Mouse (Mus musculus): Measurements from ENCODE around the gene Erc1. TPM values are rescaled to one million over a fixed set of nuclear protein-coding genes. Genes with fewer than 3 reads are reported as not detected.

Gene Erc1
- polyA plus RNA-seq, 1 experiment from 2014 or later, result 20.0 TPM

- no peaks in the 10 kb centered on the region for H3K9me3 ChIP-seq (ENCODE audit: control insufficient read depth, low read length)
- 83% methylated on average over 1 of the region's 1 CpGs for WGBS
- H3K9ac ChIP-seq (ENCODE audit: low read length), result no peak overlapping the region
These were observed 79.2 kb downstream of the Erc1 start for GRCm38 (mm10) chr6:119768778-119769177.

GRCm38 (mm10) chr6:119764355-119764754 lies 83.6 kb downstream of the Erc1 start:
- Histone ChIP-seq H3K36me3 (ENCODE audit: control insufficient read depth, insufficient read depth, low read length) (peaks cover 13% of the 10 kb centered on the region), H3K4me1 (ENCODE audit: control insufficient read depth in 2 of 2, insufficient read depth in 2 of 2, low read length in 2 of 2) (no peaks in the 10 kb centered on the region), H3K9ac (ENCODE audit: low read length) (no peak overlapping the region), H3K27ac (replicated peaks in 1 of 2; ENCODE audit: control insufficient read depth in 1 of 2, insufficient read depth in 1 of 2, low read depth in 2 of 2, low read length in 2 of 2) (no peak overlapping the region), H3K4me2 (ENCODE audit: low read length) (no peak overlapping the region), H3K27me3 (ENCODE audit: control insufficient read depth, insufficient read depth, low read length) (no peaks in the 10 kb centered on the region), H3K4me3 (ENCODE audit: control insufficient read depth in 1 of 2, insufficient read depth in 1 of 2, low read depth in 1 of 2, low read length in 2 of 2) (no peak overlapping the region), H3K9me3 (ENCODE audit: control insufficient read depth, low read length) (no peaks in the 10 kb centered on the region)
- no peak for ATAC-seq (ENCODE audit: insufficient number of reproducible peaks, insufficient read depth, low FRiP score, low read depth)
- 93% methylated on average over 3 of the region's 3 CpGs for WGBS

More at GRCm38 (mm10) chr6:119768778-119769177, 79.2 kb downstream of the Erc1 start:
- Histone ChIP-seq H3K4me1 (ENCODE audit: control insufficient read depth in 2 of 2, insufficient read depth in 2 of 2, low read length in 2 of 2) (no peaks in the 10 kb centered on the region), H3K27ac (replicated peaks in 1 of 2; ENCODE audit: control insufficient read depth in 1 of 2, insufficient read depth in 1 of 2, low read depth in 2 of 2, low read length in 2 of 2) (no peak overlapping the region), H3K4me3 (ENCODE audit: control insufficient read depth in 1 of 2, insufficient read depth in 1 of 2, low read depth in 1 of 2, low read length in 2 of 2) (no peak overlapping the region), H3K27me3 (ENCODE audit: control insufficient read depth, insufficient read depth, low read length) (no peaks in the 10 kb centered on the region), H3K4me2 (ENCODE audit: low read length) (no peak overlapping the region), H3K36me3 (ENCODE audit: control insufficient read depth, insufficient read depth, low read length) (0 out of 2 replicates have a peak, but pooled peaks cover 7% of the 10 kb centered on the region)
- no peak for ATAC-seq (ENCODE audit: insufficient number of reproducible peaks, insufficient read depth, low FRiP score, low read depth)

GRCm38 (mm10) chr6:119759866-119760265 lies 88.1 kb downstream of the Erc1 start:
- no peak for ATAC-seq (ENCODE audit: insufficient number of reproducible peaks, insufficient read depth, low FRiP score, low read depth)
- WGBS, result 91% methylated on average over 3 of the region's 3 CpGs
- Histone ChIP-seq H3K9me3 (ENCODE audit: control insufficient read depth, low read length) (no peaks in the 10 kb centered on the region), H3K36me3 (ENCODE audit: control insufficient read depth, insufficient read depth, low read length) (peaks cover 13% of the 10 kb centered on the region), H3K4me2 (ENCODE audit: low read length) (no peak overlapping the region), H3K4me3 (ENCODE audit: control insufficient read depth in 1 of 2, insufficient read depth in 1 of 2, low read depth in 1 of 2, low read length in 2 of 2) (no peak overlapping the region), H3K27me3 (ENCODE audit: control insufficient read depth, insufficient read depth, low read length) (no peaks in the 10 kb centered on the region), H3K9ac (ENCODE audit: low read length) (no peak overlapping the region), H3K4me1 (ENCODE audit: control insufficient read depth in 2 of 2, insufficient read depth in 2 of 2, low read length in 2 of 2) (no peaks in the 10 kb centered on the region), H3K27ac (replicated peaks in 1 of 2; ENCODE audit: control insufficient read depth in 1 of 2, insufficient read depth in 1 of 2, low read depth in 2 of 2, low read length in 2 of 2) (no peak overlapping the region)

- Histone ChIP-seq H3K36me3 (ENCODE audit: control insufficient read depth, insufficient read depth, low read length) (peaks cover 13% of the 10 kb centered on the region), H3K9ac (ENCODE audit: low read length) (no peak overlapping the region), H3K4me3 (ENCODE audit: control insufficient read depth in 1 of 2, insufficient read depth in 1 of 2, low read depth in 1 of 2, low read length in 2 of 2) (no peak overlapping the region), H3K4me1 (ENCODE audit: control insufficient read depth in 2 of 2, insufficient read depth in 2 of 2, low read length in 2 of 2) (no peaks in the 10 kb centered on the region), H3K9me3 (ENCODE audit: control insufficient read depth, low read length) (no peaks in the 10 kb centered on the region), H3K27ac (replicated peaks in 1 of 2; ENCODE audit: control insufficient read depth in 1 of 2, insufficient read depth in 1 of 2, low read depth in 2 of 2, low read length in 2 of 2) (no peak overlapping the region), H3K4me2 (ENCODE audit: low read length) (no peak overlapping the region), H3K27me3 (ENCODE audit: control insufficient read depth, insufficient read depth, low read length) (no peaks in the 10 kb centered on the region)
- no peak for ATAC-seq (ENCODE audit: insufficient number of reproducible peaks, insufficient read depth, low FRiP score, low read depth)
- 84% methylated on average over 2 of the region's 2 CpGs for WGBS
These were observed 89.5 kb downstream of the Erc1 start for GRCm38 (mm10) chr6:119758490-119758889.

- Histone ChIP-seq H3K9ac (ENCODE audit: low read length) (no peak overlapping the region), H3K27me3 (ENCODE audit: control insufficient read depth, insufficient read depth, low read length) (no peaks in the 10 kb centered on the region), H3K4me1 (ENCODE audit: control insufficient read depth in 2 of 2, insufficient read depth in 2 of 2, low read length in 2 of 2) (no peaks in the 10 kb centered on the region), H3K36me3 (ENCODE audit: control insufficient read depth, insufficient read depth, low read length) (peaks cover 14% of the 10 kb centered on the region), H3K27ac (replicated peaks in 1 of 2; ENCODE audit: control insufficient read depth in 1 of 2, insufficient read depth in 1 of 2, low read depth in 2 of 2, low read length in 2 of 2) (no peak overlapping the region), H3K4me2 (ENCODE audit: low read length) (no peak overlapping the region), H3K4me3 (ENCODE audit: control insufficient read depth in 1 of 2, insufficient read depth in 1 of 2, low read depth in 1 of 2, low read length in 2 of 2) (no peak overlapping the region), H3K9me3 (ENCODE audit: control insufficient read depth, low read length) (no peaks in the 10 kb centered on the region)
- WGBS, result 33% methylated on average over 5 of the region's 5 CpGs
- ATAC-seq (ENCODE audit: insufficient number of reproducible peaks, insufficient read depth, low FRiP score, low read depth), result no peak
These were observed 90.2 kb downstream of the Erc1 start for GRCm38 (mm10) chr6:119757796-119758195.

GRCm38 (mm10) chr6:119755866-119756265 lies 92.1 kb downstream of the Erc1 start:
- Histone ChIP-seq H3K4me3 (ENCODE audit: control insufficient read depth in 1 of 2, insufficient read depth in 1 of 2, low read depth in 1 of 2, low read length in 2 of 2) (no peak overlapping the region), H3K9ac (ENCODE audit: low read length) (no peak overlapping the region), H3K4me2 (ENCODE audit: low read length) (no peak overlapping the region), H3K27me3 (ENCODE audit: control insufficient read depth, insufficient read depth, low read length) (no peaks in the 10 kb centered on the region), H3K9me3 (ENCODE audit: control insufficient read depth, low read length) (no peaks in the 10 kb centered on the region), H3K27ac (replicated peaks in 1 of 2; ENCODE audit: control insufficient read depth in 1 of 2, insufficient read depth in 1 of 2, low read depth in 2 of 2, low read length in 2 of 2) (no peak overlapping the region), H3K36me3 (ENCODE audit: control insufficient read depth, insufficient read depth, low read length) (peaks cover 28% of the 10 kb centered on the region), H3K4me1 (ENCODE audit: control insufficient read depth in 2 of 2, insufficient read depth in 2 of 2, low read length in 2 of 2) (no peaks in the 10 kb centered on the region)
- no peak for ATAC-seq (ENCODE audit: insufficient number of reproducible peaks, insufficient read depth, low FRiP score, low read depth)
- WGBS, result 63% methylated on average over 3 of the region's 3 CpGs

GRCm38 (mm10) chr6:119749093-119749635 lies 98.8 kb downstream of the Erc1 start:
- no peak overlapping the region for H3K4me2 ChIP-seq (ENCODE audit: low read length)
- WGBS, result 90% methylated on average over 7 of the region's 7 CpGs
- H3K36me3 ChIP-seq (ENCODE audit: control insufficient read depth, insufficient read depth, low read length), result peaks cover 46% of the 10 kb centered on the region
- ATAC-seq (ENCODE audit: insufficient number of reproducible peaks, insufficient read depth, low FRiP score, low read depth), result no peak
- H3K27ac ChIP-seq (replicated peaks in 1 of 2; ENCODE audit: control insufficient read depth in 1 of 2, insufficient read depth in 1 of 2, low read depth in 2 of 2, low read length in 2 of 2), result no peak overlapping the region
- H3K4me3 ChIP-seq (ENCODE audit: control insufficient read depth in 1 of 2, insufficient read depth in 1 of 2, low read depth in 1 of 2, low read length in 2 of 2), result no peak overlapping the region
- no peak overlapping the region for H3K9ac ChIP-seq (ENCODE audit: low read length)
- H3K9me3 ChIP-seq (ENCODE audit: control insufficient read depth, low read length), result no peaks in the 10 kb centered on the region
- H3K27me3 ChIP-seq (ENCODE audit: control insufficient read depth, insufficient read depth, low read length), result no peaks in the 10 kb centered on the region
- no peaks in the 10 kb centered on the region for H3K4me1 ChIP-seq (ENCODE audit: control insufficient read depth in 2 of 2, insufficient read depth in 2 of 2, low read length in 2 of 2)

- Histone ChIP-seq H3K9me3 (ENCODE audit: control insufficient read depth, low read length) (no peaks in the 10 kb centered on the region), H3K4me1 (ENCODE audit: control insufficient read depth in 2 of 2, insufficient read depth in 2 of 2, low read length in 2 of 2) (peaks cover 0 to 5% of the 10 kb centered on the region in 2 experiments; a peak in 1 of 4 replicates), H3K4me2 (ENCODE audit: low read length) (no peak overlapping the region), H3K36me3 (ENCODE audit: control insufficient read depth, insufficient read depth, low read length) (peaks cover 20% of the 10 kb centered on the region), H3K27me3 (ENCODE audit: control insufficient read depth, insufficient read depth, low read length) (no peaks in the 10 kb centered on the region), H3K4me3 (ENCODE audit: control insufficient read depth in 1 of 2, insufficient read depth in 1 of 2, low read depth in 1 of 2, low read length in 2 of 2) (no peak overlapping the region), H3K9ac (ENCODE audit: low read length) (no peak overlapping the region), H3K27ac (replicated peaks in 1 of 2; ENCODE audit: control insufficient read depth in 1 of 2, insufficient read depth in 1 of 2, low read depth in 2 of 2, low read length in 2 of 2) (no peak overlapping the region)
- WGBS, result 74% methylated on average over 2 of the region's 2 CpGs
- no peak for ATAC-seq (ENCODE audit: insufficient number of reproducible peaks, insufficient read depth, low FRiP score, low read depth)
These were observed 106.1 kb downstream of the Erc1 start for GRCm38 (mm10) chr6:119741861-119742260.
